Mouse (Mus musculus): Measurements from ENCODE around the gene Jsrp1.

Gene Jsrp1

GRCm38 (mm10) chr10:80792175-80793032 lies 20.9 kb downstream of the Jsrp1 start:
- DNase-seq (ENCODE audit: low spot score): no peak

- DNase-seq (ENCODE audit: low spot score): no peak
Observed at GRCm38 (mm10) chr10:80791476-80792174, 21.7 kb downstream of the Jsrp1 start.

- no peak for DNase-seq (ENCODE audit: low spot score)
Observed at GRCm38 (mm10) chr10:80790761-80791404, 22.4 kb downstream of the Jsrp1 start.

DNA sequence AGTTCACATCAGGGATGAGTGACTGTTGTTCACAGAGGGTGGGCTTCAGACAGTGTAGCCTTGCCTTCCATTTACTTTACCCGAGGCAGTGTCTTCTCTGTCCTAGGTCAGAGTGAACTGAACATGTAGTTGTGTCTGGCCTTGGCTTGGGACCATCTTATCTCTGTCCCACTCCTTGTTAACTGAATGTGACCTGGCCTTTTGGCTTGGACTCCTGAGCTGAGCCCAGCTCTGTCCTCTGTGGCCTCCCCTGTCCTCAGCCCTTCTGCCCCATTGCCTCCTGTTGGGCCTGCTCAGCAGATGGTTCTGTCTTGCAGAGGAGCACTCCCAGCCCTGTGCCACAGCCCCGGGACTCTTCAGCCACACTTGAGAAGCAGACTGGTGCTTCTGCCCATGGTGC lies 25.8 kb downstream of the Jsrp1 start:
- no peak for DNase-seq (ENCODE audit: low spot score)

DNA sequence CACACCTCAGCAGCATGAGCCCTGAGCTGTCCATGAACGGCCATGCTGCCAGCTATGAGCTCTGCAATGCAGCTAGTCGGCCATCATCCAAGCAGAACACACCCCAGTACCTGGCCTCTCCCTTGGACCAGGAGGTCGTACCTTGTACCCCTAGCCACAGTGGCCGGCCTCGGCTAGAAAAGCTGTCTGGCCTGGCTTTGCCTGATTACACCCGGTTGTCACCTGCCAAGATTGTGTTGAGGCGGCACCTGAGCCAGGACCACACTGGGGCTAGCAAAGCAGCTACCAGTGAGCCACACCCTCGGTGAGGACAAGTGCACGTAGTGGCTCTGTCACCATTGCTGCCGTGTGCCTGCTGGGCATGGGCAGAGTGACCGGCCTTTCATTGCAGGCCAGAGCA lies 27.3 kb downstream of the Jsrp1 start:
- no peak for DNase-seq (ENCODE audit: low spot score)

GRCm38 (mm10) chr10:80784871-80785270 lies 28.4 kb downstream of the Jsrp1 start:
- DNase-seq (ENCODE audit: low spot score): no peak

- DNase-seq (ENCODE audit: low spot score): no peak
Observed at GRCm38 (mm10) chr10:80784302-80784701, 29.0 kb downstream of the Jsrp1 start.

- no peak for DNase-seq (ENCODE audit: low spot score)
Observed at GRCm38 (mm10) chr10:80779565-80779964, 33.7 kb downstream of the Jsrp1 start.

DNA sequence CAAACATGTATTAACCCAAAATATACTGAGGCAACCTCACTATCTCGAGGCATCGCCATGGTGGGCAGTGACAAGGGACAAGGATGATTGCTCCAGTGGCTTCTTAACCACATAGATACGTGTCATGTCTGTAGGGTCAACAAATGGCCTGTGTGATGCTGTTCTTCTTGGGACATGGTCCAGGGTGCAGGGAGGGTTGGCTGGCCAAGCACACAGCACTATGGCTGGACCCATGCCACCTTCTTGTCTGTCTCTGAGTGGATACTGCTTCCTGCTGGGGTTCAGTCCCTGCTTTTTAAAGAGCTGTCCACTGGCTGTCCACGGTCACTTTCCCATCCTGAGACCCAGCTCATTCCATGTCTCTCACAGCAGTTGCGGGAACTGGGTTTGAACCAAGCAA lies 36.2 kb downstream of the Jsrp1 start:
- no peak for DNase-seq (ENCODE audit: low spot score)

DNA sequence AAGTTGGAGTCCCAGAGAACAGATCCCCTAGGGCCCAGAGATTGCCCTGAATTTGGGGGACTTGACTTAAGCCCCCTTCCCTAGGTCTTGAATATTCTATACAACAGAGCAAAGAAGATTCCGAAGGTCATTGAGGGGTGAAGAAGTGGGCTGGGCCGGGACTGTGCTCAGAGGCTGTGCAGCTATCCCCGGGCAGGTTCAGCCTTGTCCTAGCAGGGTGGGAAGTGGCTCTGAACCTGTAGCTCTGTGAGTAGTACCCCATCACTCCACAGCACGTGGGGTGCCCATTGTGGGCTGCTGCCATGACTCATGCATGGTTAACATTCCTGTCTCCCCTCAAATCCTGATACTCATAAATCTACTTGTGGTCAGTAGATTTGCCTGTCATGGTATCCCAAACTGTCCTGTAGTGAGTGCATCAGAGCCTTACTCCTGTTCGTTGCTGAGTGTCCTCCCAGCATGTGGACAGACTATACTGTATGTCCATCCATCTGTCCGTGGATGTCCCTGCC lies 36.9 kb downstream of the Jsrp1 start:
- DNase-seq (ENCODE audit: low spot score): no peak

GRCm38 (mm10) chr10:80775731-80776130 lies 37.6 kb downstream of the Jsrp1 start:
- DNase-seq (ENCODE audit: low spot score): no peak

DNA sequence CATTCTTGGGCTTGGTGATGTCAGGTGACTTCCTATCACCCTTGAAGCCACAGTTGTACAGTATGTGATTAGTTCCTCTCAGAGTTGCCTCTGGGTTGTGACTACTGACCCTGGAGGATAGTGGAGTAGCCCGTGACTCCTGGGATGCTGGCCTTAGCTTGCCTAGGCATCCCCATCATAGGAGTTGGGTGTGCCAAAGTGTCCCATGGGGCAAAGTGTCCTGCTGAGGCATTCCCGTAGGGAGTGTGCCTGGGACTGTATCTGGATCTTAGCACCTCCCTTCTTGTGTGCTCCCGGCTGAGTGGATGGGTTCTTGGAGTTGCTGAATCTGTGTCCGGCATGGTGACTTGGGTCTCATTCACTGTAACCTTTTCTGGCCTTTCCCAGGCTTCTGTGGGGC lies 38.3 kb downstream of the Jsrp1 start:
- no peak for DNase-seq (ENCODE audit: low spot score)

DNA sequence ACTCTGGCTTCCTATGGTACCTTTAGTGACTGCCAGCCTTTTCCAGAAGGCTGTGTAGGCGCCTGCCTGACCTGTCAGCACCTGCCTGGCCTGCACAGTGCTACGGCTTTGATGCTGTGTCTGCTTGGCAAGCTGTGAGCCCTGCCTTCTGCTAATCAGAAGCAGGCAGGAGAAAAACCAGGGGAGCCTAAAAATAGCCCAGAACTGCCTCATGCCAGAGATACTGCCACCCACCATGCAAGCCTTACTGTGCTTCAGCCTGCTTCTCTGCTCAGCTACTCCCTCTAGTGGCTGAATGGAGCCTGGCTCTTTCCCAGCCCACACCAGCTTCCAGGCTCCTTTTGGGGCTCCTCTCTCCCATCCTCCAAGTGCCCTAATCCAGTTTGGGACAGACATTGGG lies 38.7 kb downstream of the Jsrp1 start:
- peak; percentile 71 for DNase-seq (ENCODE audit: low spot score)

- no peak for DNase-seq (ENCODE audit: low spot score)
Observed at GRCm38 (mm10) chr10:80773816-80774215, 39.5 kb downstream of the Jsrp1 start.

DNA sequence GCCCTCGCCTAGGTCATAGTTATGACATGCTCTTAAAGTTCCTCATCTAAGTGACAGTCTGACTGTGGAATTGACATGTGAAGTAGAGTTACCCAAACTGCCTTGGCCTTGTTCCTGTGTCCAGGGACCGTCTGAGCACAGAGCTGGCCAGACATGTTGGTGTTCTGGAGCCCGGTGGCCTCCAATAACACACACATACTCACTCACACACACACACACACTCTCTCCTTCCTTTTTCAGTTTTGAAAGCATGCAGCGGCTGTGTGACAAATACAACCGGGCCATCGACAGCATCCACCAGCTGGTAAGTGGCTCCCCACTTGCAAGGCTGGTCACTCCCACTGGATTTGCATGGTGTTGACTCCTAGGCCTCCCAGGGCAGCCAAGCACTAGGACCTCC lies 44.9 kb downstream of the Jsrp1 start:
- no peak for DNase-seq (ENCODE audit: low spot score)

DNA sequence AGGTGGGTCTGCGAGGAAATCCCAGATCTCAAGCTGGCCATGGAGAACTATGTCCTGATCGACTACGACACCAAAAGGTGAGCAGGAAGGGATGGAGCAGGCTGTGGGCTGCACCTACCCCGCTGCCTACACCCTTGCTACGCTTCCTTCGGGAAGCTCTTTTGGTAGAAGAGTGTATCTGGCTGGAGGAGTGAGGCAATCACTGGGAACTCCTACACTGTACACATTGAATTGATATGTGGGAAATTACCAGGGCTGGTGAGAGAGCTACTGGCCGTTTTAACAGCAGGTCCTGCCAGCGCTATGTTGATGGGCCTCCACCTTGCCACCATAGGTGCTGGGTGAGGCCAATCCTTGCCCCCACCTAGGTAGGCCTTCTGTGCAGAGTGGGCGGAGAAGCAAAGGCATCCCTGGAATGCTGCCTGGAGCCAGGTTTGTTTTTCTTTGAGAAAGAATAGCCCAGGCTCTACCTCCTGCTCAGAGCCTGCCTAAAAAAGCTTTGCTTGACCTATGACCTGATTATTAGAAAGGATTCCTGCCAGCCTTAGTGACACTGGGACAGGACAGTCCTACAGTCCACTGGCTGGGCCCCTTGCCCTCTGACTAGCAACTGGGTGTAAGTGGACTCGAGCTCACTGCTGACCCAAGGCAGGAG lies 47.0 kb downstream of the Jsrp1 start:
- no peak for DNase-seq (ENCODE audit: low spot score)

DNA sequence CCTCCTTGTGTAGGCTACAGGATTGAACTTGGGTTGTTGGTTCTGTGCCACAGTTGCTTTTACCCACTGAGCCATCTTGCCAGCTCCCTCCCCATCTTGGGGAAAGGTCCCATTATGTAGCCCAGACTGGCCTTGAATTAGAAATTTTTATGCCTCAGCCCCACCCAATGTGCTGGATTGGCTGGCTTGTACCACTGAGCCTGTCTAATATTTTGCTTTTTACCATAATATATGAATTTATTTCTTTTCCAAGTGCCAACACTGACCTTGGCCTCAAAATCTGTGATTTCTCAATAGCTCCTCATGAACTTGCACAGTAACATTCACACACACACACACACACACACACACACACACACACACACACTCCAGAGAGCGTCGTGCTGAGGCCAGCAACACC lies 47.6 kb downstream of the Jsrp1 start:
- no peak for DNase-seq (ENCODE audit: low spot score)

GRCm38 (mm10) chr10:80763502-80763901 lies 49.8 kb downstream of the Jsrp1 start:
- DNase-seq (ENCODE audit: low spot score): no peak

- DNase-seq (ENCODE audit: low spot score): no peak
Observed at GRCm38 (mm10) chr10:80761821-80762220, 51.5 kb downstream of the Jsrp1 start.

- DNase-seq (ENCODE audit: low spot score): no peak
Observed at GRCm38 (mm10) chr10:80760596-80761524, 52.4 kb downstream of the Jsrp1 start.

GRCm38 (mm10) chr10:80758651-80759050 lies 54.6 kb downstream of the Jsrp1 start:
- no peak for DNase-seq (ENCODE audit: low spot score)
